Mouse (Mus musculus) embryonic fibroblast, embryonic 13.5 days (primary cell): ENCODE measurements around the gene Disp1.

Experiments
- CTCF ChIP-seq: IDR thresholded peaks from 2 replicates; pipeline ENCODE4 v1.5.1; 2011; ENCODE audit warnings: mild to moderate bottlenecking, control low read depth, low read length, moderate library complexity, borderline replicate concordance; ENCODE audit not compliant: insufficient read depth
- POLR2A ChIP-seq: IDR thresholded peaks from 2 replicates; pipeline ENCODE4 v1.6.1; 2011; ENCODE audit warnings: low read depth, mild to moderate bottlenecking, control low read depth, low read length, moderate library complexity

DNA sequence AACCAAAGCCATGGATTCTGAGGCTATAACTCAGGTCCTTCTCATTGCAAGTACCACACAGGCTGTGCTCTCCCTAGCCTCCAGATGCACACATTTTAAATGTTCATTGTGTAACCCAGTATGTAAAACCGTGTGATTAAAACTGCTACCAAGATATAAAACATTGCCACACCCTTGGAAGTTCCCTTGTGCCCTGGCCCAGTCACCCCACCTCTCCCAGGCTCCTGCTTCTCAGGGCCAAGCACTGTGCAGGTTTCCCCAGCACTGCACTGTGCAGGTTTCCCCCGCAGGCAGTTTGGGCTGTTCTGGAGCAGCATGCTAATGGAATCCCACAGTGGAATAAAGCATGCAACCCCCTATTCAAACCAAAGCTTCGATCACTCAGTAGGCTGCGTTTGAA is 29.3 kb upstream of the Disp1 start:
- TF ChIP-seq CTCF, result no peak
- TF ChIP-seq POLR2A, result no peak
